ENCODE assay signal across 9 mouse cellular contexts in genomic region chr11:114667932-114668285, GRCm38 (mm10). TPM values are rescaled to one million over a fixed set of nuclear protein-coding genes. Genes with fewer than 3 reads are reported as not detected.
DNase-seq lines count a peak whose midpoint lies in the region; ATAC-seq and TF ChIP-seq lines count a peak whose summit lies in the region.
"Not testable (repeated sequence)": the region's sequence is repeated elsewhere in the genome, so short reads cannot be mapped to it uniquely, and the experiment has no call there.
"Had no signal": no experiment of that assay in that cellular context is flagged by ENCODE, and none has a peak within 500 bp of the region (broad histone marks: within the 10 kb centered on the region; RNA-seq: fewer than 3 reads in every experiment).

No protein-coding gene starts in this region.

- 27% methylated on average over 11 of the region's 11 CpGs for WGBS in forebrain, postnatal 0 days
- 28% methylated on average over 11 of the region's 11 CpGs for WGBS in midbrain, postnatal 0 days

- not testable (repeated sequence) for H3K9ac ChIP-seq in forebrain, postnatal 0 days; midbrain, postnatal 0 days (replicated peaks; ENCODE audit: low read length, poor library complexity, severe bottlenecking)

- not testable (repeated sequence) for H3K27ac ChIP-seq in forebrain, postnatal 0 days (ENCODE audit: low read depth, low read length); midbrain, postnatal 0 days (ENCODE audit: low read depth, low read length)

- peak; percentile 66 for DNase-seq in A20 (ENCODE audit: low read depth, low spot score)
- DNase-seq in adrenal gland, adult 2 months, result peak; percentile 30
- peak; percentile 52 to 66 for DNase-seq in cerebellum, postnatal 25 days
- peak; percentile 35 for DNase-seq in forebrain, postnatal 0 days
- DNase-seq in kidney, postnatal 25 days, result peak; percentile 54 to 60
- peak; percentile 27 to 33 for DNase-seq in lung, adult 18-20 months
- not testable (repeated sequence) for DNase-seq in midbrain, postnatal 0 days (ENCODE audit: low spot score)
- peak; percentile 24 to 51 for DNase-seq in thymus, adult 18-20 months

- peak; percentile 33; the same call in 1 of the 2 replicates for TF ChIP-seq CTCF in forebrain, postnatal 0 days (IDR thresholded peaks at IDR 0.05; ENCODE audit: low read depth)
- TF ChIP-seq CTCF in midbrain, postnatal 0 days (IDR thresholded peaks at IDR 0.05), result peak; percentile 38; the same call in 1 of the 2 replicates

- H3K27me3 ChIP-seq in forebrain, postnatal 0 days (ENCODE audit: insufficient read depth, low read length); midbrain, postnatal 0 days (ENCODE audit: insufficient read depth, low read length): not testable (repeated sequence)

- not testable (repeated sequence) for H3K4me1 ChIP-seq in forebrain, postnatal 0 days (ENCODE audit: insufficient read depth); midbrain, postnatal 0 days (ENCODE audit: insufficient read depth, low read length)

- not testable (repeated sequence) for ATAC-seq in forebrain, postnatal 0 days; midbrain, postnatal 0 days (ENCODE audit: low FRiP score)

- H3K4me2 ChIP-seq in forebrain, postnatal 0 days (ENCODE audit: low read depth); midbrain, postnatal 0 days (ENCODE audit: low read depth, low read length, poor library complexity, severe bottlenecking): not testable (repeated sequence)

- not testable (repeated sequence) for H3K4me3 ChIP-seq in forebrain, postnatal 0 days (ENCODE audit: low read depth, low read length)
- 0 out of 2 replicates have a peak overlapping the region, but pooled peaks have one; percentile 71 for H3K4me3 ChIP-seq in midbrain, postnatal 0 days (ENCODE audit: low read depth, low read length)

- not testable (repeated sequence) for H3K9me3 ChIP-seq in forebrain, postnatal 0 days (ENCODE audit: low read length); midbrain, postnatal 0 days (ENCODE audit: low read length)

- H3K36me3 ChIP-seq in forebrain, postnatal 0 days (ENCODE audit: insufficient read depth), result peaks cover 28% of the 10 kb centered on the region
- peaks cover 25% of the 10 kb centered on the region for H3K36me3 ChIP-seq in midbrain, postnatal 0 days (ENCODE audit: insufficient read depth, low read length)

RNA-seq across cellular contexts. Expression of gene Rpl38, which starts 0.4 kb away (rescaled TPM):
- 1,000 to 10,000 TPM; 1,183 to 1,186 TPM for total RNA-seq in adrenal gland, adult 2 months (2021)
- polyA plus RNA-seq in adrenal gland, adult 2 months (2012; rRNA removed), result 64.3 and 68.3 TPM in 2 replicates
- 1,173 and 2,728 TPM in 2 replicates for total RNA-seq in forebrain, postnatal 0 days (2014; rRNA removed)
- polyA plus RNA-seq in forebrain, postnatal 0 days (2015; fragmentation: Nextera tagmentation; extraction: Ambion mirVana), result 1,003 and 1,434 TPM in 2 replicates
- total RNA-seq in midbrain, postnatal 0 days (2014; rRNA removed), result 903 and 1,541 TPM in 2 replicates
- polyA plus RNA-seq in midbrain, postnatal 0 days (2015; fragmentation: Nextera tagmentation; extraction: Ambion mirVana), result 889 and 977 TPM in 2 replicates

RNA-seq across cellular contexts. Expression of gene Ttyh2, which starts 7.3 kb away (rescaled TPM):
- 100 to 1,000 TPM in 1 of 2 experiments, 10 to 100 TPM in 1; 70.3 to 115 TPM for total RNA-seq in adrenal gland, adult 2 months (2021)
- 135 and 182 TPM in 2 replicates for polyA plus RNA-seq in adrenal gland, adult 2 months (2012; rRNA removed)
- 26.6 and 29.9 TPM in 2 replicates for total RNA-seq in forebrain, postnatal 0 days (2014; rRNA removed)
- 24.4 and 26.4 TPM in 2 replicates for polyA plus RNA-seq in forebrain, postnatal 0 days (2015; fragmentation: Nextera tagmentation; extraction: Ambion mirVana)
- 42.8 and 58.2 TPM in 2 replicates for total RNA-seq in midbrain, postnatal 0 days (2014; rRNA removed)
- 27.1 and 29.4 TPM in 2 replicates for polyA plus RNA-seq in midbrain, postnatal 0 days (2015; fragmentation: Nextera tagmentation; extraction: Ambion mirVana)

RNA-seq across cellular contexts. Expression of gene Dnaic2, which starts 59.3 kb away (rescaled TPM):
- total RNA-seq in adrenal gland, adult 2 months (2021), result under 1 TPM; 0.17 to 0.58 TPM
- polyA plus RNA-seq in adrenal gland, adult 2 months (2012; rRNA removed), result 0.49 and 0.85 TPM in 2 replicates
- 4.7 and 8.9 TPM in 2 replicates for total RNA-seq in forebrain, postnatal 0 days (2014; rRNA removed)
- polyA plus RNA-seq in forebrain, postnatal 0 days (2015; fragmentation: Nextera tagmentation; extraction: Ambion mirVana), result 3.1 and 4.4 TPM in 2 replicates
- 3.8 and 4.4 TPM in 2 replicates for total RNA-seq in midbrain, postnatal 0 days (2014; rRNA removed)
- 2.0 and 3.2 TPM in 2 replicates for polyA plus RNA-seq in midbrain, postnatal 0 days (2015; fragmentation: Nextera tagmentation; extraction: Ambion mirVana)
- total RNA-seq: megakaryocyte, adult 5-6 weeks had no signal
